ENCODE assay signal across 14 mouse cellular contexts in genomic region chr11:78166640-78167039, GRCm38 (mm10). TPM values are rescaled to one million over a fixed set of nuclear protein-coding genes. Genes with fewer than 3 reads are reported as not detected.
DNase-seq lines count a peak whose midpoint lies in the region; ATAC-seq and TF ChIP-seq lines count a peak whose summit lies in the region.
"Had no signal": no experiment of that assay in that cellular context is flagged by ENCODE, and none has a peak within 500 bp of the region (broad histone marks: within the 10 kb centered on the region; RNA-seq: fewer than 3 reads in every experiment).

No protein-coding gene starts in this region.

- no peak for DNase-seq in hindbrain, embryonic 10.5 days (ENCODE audit: low spot score)
- no peak for DNase-seq in lung, postnatal 10 days
- no peak for DNase-seq in limb, embryonic 10.5 days (ENCODE audit: low spot score)
- DNase-seq in stomach, postnatal 0 days (ENCODE audit: low spot score) = peak; percentile 58
- DNase-seq in adrenal gland, postnatal 36 days = no peak
- DNase-seq in natural killer cell, adult 2 months (ENCODE audit: low spot score in 2 of 2) = no peak
- DNase-seq: adrenal gland, postnatal 25 days; gastrocnemius, postnatal 25 days; kidney, adult 18-20 months; right cerebral cortex, adult 18-20 months; thymus, postnatal 4 days had no signal

- H3K27ac ChIP-seq in hindbrain, embryonic 13.5 days = peak overlapping the region; percentile 2; the same call in 1 of the 2 replicates
- H3K27ac ChIP-seq in hindbrain, embryonic 10.5 days = no peak overlapping the region
- H3K27ac ChIP-seq in lung, embryonic 16.5 days (ENCODE audit: low read length) = peak overlapping the region; percentile 99
- peak overlapping the region; percentile 15; the same call in 1 of the 2 replicates for H3K27ac ChIP-seq in limb, embryonic 10.5 days
- H3K27ac ChIP-seq in stomach, postnatal 0 days (replicated peaks) = peak overlapping the region; percentile 97

- no peak overlapping the region for H3K4me3 ChIP-seq in hindbrain, embryonic 13.5 days
- no peak overlapping the region for H3K4me3 ChIP-seq in hindbrain, embryonic 10.5 days
- H3K4me3 ChIP-seq in lung, embryonic 16.5 days (ENCODE audit: low read length) = no peak overlapping the region
- no peak overlapping the region for H3K4me3 ChIP-seq in limb, embryonic 10.5 days
- no peak overlapping the region for H3K4me3 ChIP-seq in stomach, postnatal 0 days (ENCODE audit: low read depth, low read length)

- H3K9ac ChIP-seq in hindbrain, embryonic 13.5 days = no peak overlapping the region
- peak overlapping the region; percentile 24 for H3K9ac ChIP-seq in lung, embryonic 16.5 days (ENCODE audit: low read length)
- no peak overlapping the region; the same call in 1 of the 2 replicates for H3K9ac ChIP-seq in stomach, postnatal 0 days (ENCODE audit: low read length)

- TF ChIP-seq CTCF in stomach, postnatal 0 days (IDR thresholded peaks at IDR 0.05; ENCODE audit: low read depth) = no peak

- H3K9me3 ChIP-seq in hindbrain, embryonic 13.5 days = no peaks in the 10 kb centered on the region
- no peaks in the 10 kb centered on the region for H3K9me3 ChIP-seq in hindbrain, embryonic 10.5 days
- H3K9me3 ChIP-seq in lung, embryonic 16.5 days (ENCODE audit: control insufficient read depth, low read length) = no peaks in the 10 kb centered on the region
- H3K9me3 ChIP-seq in limb, embryonic 10.5 days (replicated peaks) = no peaks in the 10 kb centered on the region
- no peaks in the 10 kb centered on the region for H3K9me3 ChIP-seq in stomach, postnatal 0 days (ENCODE audit: control insufficient read depth, low read length)
- H3K9me3 ChIP-seq: neural tube, embryonic 13.5 days had no signal

- H3K36me3 ChIP-seq in hindbrain, embryonic 13.5 days = peaks cover 11% of the 10 kb centered on the region
- H3K36me3 ChIP-seq in hindbrain, embryonic 10.5 days = peaks cover 29% of the 10 kb centered on the region
- H3K36me3 ChIP-seq in lung, embryonic 16.5 days (ENCODE audit: control insufficient read depth, insufficient read depth, low read length) = peaks cover 5% of the 10 kb centered on the region
- H3K36me3 ChIP-seq in limb, embryonic 10.5 days = peaks cover 50% of the 10 kb centered on the region
- H3K36me3 ChIP-seq in stomach, postnatal 0 days (ENCODE audit: control insufficient read depth, insufficient read depth, low read length) = peaks cover 2% of the 10 kb centered on the region; the same call in 1 of the 2 replicates

- H3K4me2 ChIP-seq in hindbrain, embryonic 13.5 days = no peak overlapping the region
- H3K4me2 ChIP-seq in lung, embryonic 16.5 days (ENCODE audit: low read depth, low read length) = no peak overlapping the region; the same call in 1 of the 2 replicates
- no peak overlapping the region for H3K4me2 ChIP-seq in stomach, postnatal 0 days (replicated peaks; ENCODE audit: low read depth)

- 76% methylated on average over 6 of the region's 6 CpGs for WGBS in hindbrain, embryonic 13.5 days
- WGBS in hindbrain, embryonic 10.5 days = 69% methylated on average over 6 of the region's 6 CpGs
- 67% methylated on average over 6 of the region's 6 CpGs for WGBS in lung, embryonic 16.5 days
- 61% methylated on average over 6 of the region's 6 CpGs for WGBS in limb, embryonic 10.5 days
- 65% methylated on average over 6 of the region's 6 CpGs for WGBS in stomach, postnatal 0 days

- TF ChIP-seq EP300 in stomach, postnatal 0 days (optimal IDR thresholded peaks at IDR 0.05) = no peak

- H3K27me3 ChIP-seq in hindbrain, embryonic 13.5 days = 0 out of 2 replicates have a peak, but pooled peaks cover 4% of the 10 kb centered on the region
- peaks cover 14% of the 10 kb centered on the region for H3K27me3 ChIP-seq in hindbrain, embryonic 10.5 days (ENCODE audit: insufficient read depth, poor library complexity, severe bottlenecking)
- H3K27me3 ChIP-seq in lung, embryonic 16.5 days (ENCODE audit: control insufficient read depth, insufficient read depth, low read depth, low read length) = no peaks in the 10 kb centered on the region
- H3K27me3 ChIP-seq in limb, embryonic 10.5 days (ENCODE audit: low read depth, poor library complexity, severe bottlenecking) = 0 out of 2 replicates have a peak, but pooled peaks cover 4% of the 10 kb centered on the region
- no peaks in the 10 kb centered on the region for H3K27me3 ChIP-seq in stomach, postnatal 0 days (ENCODE audit: control insufficient read depth, insufficient read depth, low read length)
- H3K27me3 ChIP-seq: neural tube, embryonic 13.5 days had no signal

- H3K4me1 ChIP-seq in hindbrain, embryonic 13.5 days (replicated peaks) = peaks cover 35% of the 10 kb centered on the region
- H3K4me1 ChIP-seq in hindbrain, embryonic 10.5 days (replicated peaks) = peaks cover 43% of the 10 kb centered on the region
- H3K4me1 ChIP-seq in lung, embryonic 16.5 days (replicated peaks; ENCODE audit: control insufficient read depth, insufficient read depth, low read length) = peaks cover 33% of the 10 kb centered on the region
- peaks cover 43% of the 10 kb centered on the region for H3K4me1 ChIP-seq in limb, embryonic 10.5 days
- peaks cover 8% of the 10 kb centered on the region for H3K4me1 ChIP-seq in stomach, postnatal 0 days (replicated peaks; ENCODE audit: control insufficient read depth, insufficient read depth)

- ATAC-seq in hindbrain, embryonic 13.5 days (ENCODE audit: low FRiP score) = no peak
- no peak for ATAC-seq in lung, embryonic 16.5 days (ENCODE audit: low read depth)
- ATAC-seq in stomach, postnatal 0 days (ENCODE audit: low FRiP score, low TSS enrichment) = no peak

RNA-seq across cellular contexts. Expression of gene Traf4, which starts 1.3 kb away (rescaled TPM):
- 125 and 127 TPM in 2 replicates for polyA plus RNA-seq in hindbrain, embryonic 13.5 days (2015; fragmentation: Nextera tagmentation; extraction: Ambion mirVana)
- polyA plus RNA-seq in hindbrain, embryonic 10.5 days (2016; fragmentation: Nextera tagmentation; extraction: Ambion mirVana) = 124 and 163 TPM in 2 replicates
- 84.2 and 96.3 TPM in 2 replicates for polyA plus RNA-seq in lung, embryonic 16.5 days (2015; fragmentation: Nextera tagmentation; extraction: Ambion mirVana)
- 178 and 181 TPM in 2 replicates for polyA plus RNA-seq in limb, embryonic 10.5 days (2016; fragmentation: Nextera tagmentation; extraction: Ambion mirVana)
- 22.4 and 26.9 TPM in 2 replicates for polyA plus RNA-seq in stomach, postnatal 0 days (2015; fragmentation: Nextera tagmentation; extraction: Ambion mirVana)
- 10 to 100 TPM; 24.8 to 38.0 TPM for total RNA-seq in adrenal gland, postnatal 36 days (2021)

RNA-seq across cellular contexts. Expression of gene Nek8, which starts 9.8 kb away (rescaled TPM):
- polyA plus RNA-seq in hindbrain, embryonic 13.5 days (2015; fragmentation: Nextera tagmentation; extraction: Ambion mirVana) = 6.6 and 6.7 TPM in 2 replicates
- 11.3 and 12.1 TPM in 2 replicates for polyA plus RNA-seq in hindbrain, embryonic 10.5 days (2016; fragmentation: Nextera tagmentation; extraction: Ambion mirVana)
- 20.6 and 22.3 TPM in 2 replicates for polyA plus RNA-seq in lung, embryonic 16.5 days (2015; fragmentation: Nextera tagmentation; extraction: Ambion mirVana)
- 17.3 and 19.9 TPM in 2 replicates for polyA plus RNA-seq in limb, embryonic 10.5 days (2016; fragmentation: Nextera tagmentation; extraction: Ambion mirVana)
- polyA plus RNA-seq in stomach, postnatal 0 days (2015; fragmentation: Nextera tagmentation; extraction: Ambion mirVana) = 6.4 and 7.4 TPM in 2 replicates
- 10 to 100 TPM; 10.5 to 11.3 TPM for total RNA-seq in adrenal gland, postnatal 36 days (2021)

RNA-seq across cellular contexts. Expression of gene Tlcd1, which starts 9.9 kb away (rescaled TPM):
- 7.0 and 8.3 TPM in 2 replicates for polyA plus RNA-seq in hindbrain, embryonic 13.5 days (2015; fragmentation: Nextera tagmentation; extraction: Ambion mirVana)
- 7.0 and 8.9 TPM in 2 replicates for polyA plus RNA-seq in hindbrain, embryonic 10.5 days (2016; fragmentation: Nextera tagmentation; extraction: Ambion mirVana)
- 24.4 and 25.9 TPM in 2 replicates for polyA plus RNA-seq in lung, embryonic 16.5 days (2015; fragmentation: Nextera tagmentation; extraction: Ambion mirVana)
- polyA plus RNA-seq in limb, embryonic 10.5 days (2016; fragmentation: Nextera tagmentation; extraction: Ambion mirVana) = 10.0 and 13.1 TPM in 2 replicates
- 41.3 and 45.6 TPM in 2 replicates for polyA plus RNA-seq in stomach, postnatal 0 days (2015; fragmentation: Nextera tagmentation; extraction: Ambion mirVana)
- 10 to 100 TPM; 41.5 to 88.1 TPM for total RNA-seq in adrenal gland, postnatal 36 days (2021)

RNA-seq across cellular contexts. Expression of gene Rpl23a, which starts 16.7 kb away (rescaled TPM):
- 913 and 965 TPM in 2 replicates for polyA plus RNA-seq in hindbrain, embryonic 13.5 days (2015; fragmentation: Nextera tagmentation; extraction: Ambion mirVana)
- 1,007 and 1,099 TPM in 2 replicates for polyA plus RNA-seq in hindbrain, embryonic 10.5 days (2016; fragmentation: Nextera tagmentation; extraction: Ambion mirVana)
- 1,346 and 1,426 TPM in 2 replicates for polyA plus RNA-seq in lung, embryonic 16.5 days (2015; fragmentation: Nextera tagmentation; extraction: Ambion mirVana)
- polyA plus RNA-seq in limb, embryonic 10.5 days (2016; fragmentation: Nextera tagmentation; extraction: Ambion mirVana) = 1,157 and 1,293 TPM in 2 replicates
- polyA plus RNA-seq in stomach, postnatal 0 days (2015; fragmentation: Nextera tagmentation; extraction: Ambion mirVana) = 1,145 and 1,168 TPM in 2 replicates
- total RNA-seq in adrenal gland, postnatal 36 days (2021) = 1,000 to 10,000 TPM; 1,640 to 1,911 TPM

RNA-seq across cellular contexts. Expression of gene Rab34, which starts 21.6 kb away (rescaled TPM):
- 53.2 TPM in 2 replicates for polyA plus RNA-seq in hindbrain, embryonic 13.5 days (2015; fragmentation: Nextera tagmentation; extraction: Ambion mirVana)
- polyA plus RNA-seq in hindbrain, embryonic 10.5 days (2016; fragmentation: Nextera tagmentation; extraction: Ambion mirVana) = 71.8 and 80.5 TPM in 2 replicates
- polyA plus RNA-seq in lung, embryonic 16.5 days (2015; fragmentation: Nextera tagmentation; extraction: Ambion mirVana) = 117 and 129 TPM in 2 replicates
- 139 and 141 TPM in 2 replicates for polyA plus RNA-seq in limb, embryonic 10.5 days (2016; fragmentation: Nextera tagmentation; extraction: Ambion mirVana)
- polyA plus RNA-seq in stomach, postnatal 0 days (2015; fragmentation: Nextera tagmentation; extraction: Ambion mirVana) = 59.0 and 61.4 TPM in 2 replicates
- 10 to 100 TPM; 85.9 to 89.9 TPM for total RNA-seq in adrenal gland, postnatal 36 days (2021)
